Mouse (Mus musculus) heart, embryonic 11.5 days (tissue): Measurements from ENCODE around the gene Olfr351. TPM values are rescaled to one million over a fixed set of nuclear protein-coding genes. Genes with fewer than 3 reads are reported as not detected.

ENCODE experiments used
- ATAC-seq: fragments of 200-750 bp; cut with Nextera tagmentation; replicated peaks from 2 replicates; pipeline ENCODE4 v1.8.0; 2017; ENCODE audit warnings: moderate library complexity; ENCODE audit not compliant: insufficient number of reproducible peaks, low FRiP score, low TSS enrichment
- H3K27ac ChIP-seq: fragments of 300-500 bp; sonication (generic); 2 replicates; pipeline ENCODE4 v1.5.1; 2014; ENCODE audit warnings: mild to moderate bottlenecking, low read depth, low read length
- H3K27me3 ChIP-seq: fragments of 300-500 bp; sonication (generic); 2 replicates; pipeline ENCODE4 v1.6.1; 2014; ENCODE audit warnings: mild to moderate bottlenecking, low read length, mixed read lengths; ENCODE audit not compliant: control insufficient read depth, insufficient read depth
- H3K36me3 ChIP-seq: fragments of 300-500 bp; sonication (generic); 2 replicates; pipeline ENCODE4 v1.6.1; 2014; ENCODE audit warnings: mild to moderate bottlenecking, low read length, moderate library complexity, mixed read lengths; ENCODE audit not compliant: control insufficient read depth, insufficient read depth
- H3K4me1 ChIP-seq: fragments of 300-500 bp; sonication (generic); 2 replicates; pipeline ENCODE4 v1.6.1; 2014; ENCODE audit warnings: low read length; ENCODE audit not compliant: control insufficient read depth, insufficient read depth
- H3K4me2 ChIP-seq: fragments of 300-500 bp; sonication (generic); 2 replicates; pipeline ENCODE4 v1.6.1; 2014; ENCODE audit warnings: mild to moderate bottlenecking, moderate library complexity
- H3K4me3 ChIP-seq: fragments of 300-500 bp; sonication (generic); 2 replicates; pipeline ENCODE4 v1.5.1; 2014; ENCODE audit warnings: low read depth, low read length
- H3K9ac ChIP-seq: fragments of 300-500 bp; sonication (generic); 2 replicates; pipeline ENCODE4 v1.6.1; 2014; ENCODE audit warnings: mild to moderate bottlenecking, low read depth, low read length, moderate library complexity
- H3K9me3 ChIP-seq: fragments of 300-500 bp; sonication (generic); replicated peaks from 2 replicates; pipeline ENCODE4 v1.6.1; 2016; ENCODE audit warnings: low read length; ENCODE audit not compliant: control insufficient read depth
- WGBS: fragments of 180-500 bp; shearing (Covaris S2); extraction: QIAGEN DNeasy Blood & Tissue Kit; methylation state at CpG from one replicate; pipeline ENCODE4 v1.1.7; 2014; ENCODE audit not compliant: insufficient replicate concordance; 5-methylcytosine and 5-hydroxymethylcytosine counted together
- polyA plus RNA-seq: library from polyadenylated mRNA; unstranded; fragments of >200 nt; fragmentation: Nextera tagmentation; extraction: Ambion mirVana; gene quantifications from 2 replicates; pipeline ENCODE4 v1.2.1, GENCODE M21; 2014

Gene Olfr351
- not detected in 2 replicates for polyA plus RNA-seq

DNA sequence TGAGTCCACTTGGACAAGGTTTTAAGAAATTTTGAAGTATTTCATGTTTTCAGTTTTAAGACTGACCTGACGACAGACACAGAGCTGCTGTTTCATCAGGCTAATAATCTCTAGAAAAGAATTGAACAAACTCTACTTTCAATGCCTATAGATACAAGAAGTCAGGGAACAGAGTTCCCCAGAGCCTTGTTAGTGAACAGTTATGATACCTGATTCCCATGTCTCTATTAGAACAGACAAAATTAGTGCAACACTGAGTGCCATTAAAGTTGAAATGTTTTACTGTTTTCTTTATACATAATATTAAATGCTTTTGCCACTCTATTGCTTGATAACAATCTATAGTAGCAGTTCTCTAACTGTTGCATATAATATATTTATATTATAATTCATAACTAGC lies at the start of gene Olfr351:
Olfr351 (minus strand) TSS at position 101 of the 400 bp plus-strand sequence.
- 62% methylated on average over 1 of the region's 1 CpGs for WGBS
- Histone ChIP-seq H3K9ac (no peak within 1 kb of the TSS), H3K36me3 (no peaks in the 10 kb centered on the region), H3K27ac (no peak within 1 kb of the TSS), H3K4me1 (no peaks in the 10 kb centered on the region), H3K4me3 (no peak within 1 kb of the TSS), H3K9me3 (peaks cover 13% of the 10 kb centered on the region; the same call in 1 of the 2 replicates), H3K27me3 (no peaks in the 10 kb centered on the region), H3K4me2 (no peak within 1 kb of the TSS)
- ATAC-seq: no peak

DNA sequence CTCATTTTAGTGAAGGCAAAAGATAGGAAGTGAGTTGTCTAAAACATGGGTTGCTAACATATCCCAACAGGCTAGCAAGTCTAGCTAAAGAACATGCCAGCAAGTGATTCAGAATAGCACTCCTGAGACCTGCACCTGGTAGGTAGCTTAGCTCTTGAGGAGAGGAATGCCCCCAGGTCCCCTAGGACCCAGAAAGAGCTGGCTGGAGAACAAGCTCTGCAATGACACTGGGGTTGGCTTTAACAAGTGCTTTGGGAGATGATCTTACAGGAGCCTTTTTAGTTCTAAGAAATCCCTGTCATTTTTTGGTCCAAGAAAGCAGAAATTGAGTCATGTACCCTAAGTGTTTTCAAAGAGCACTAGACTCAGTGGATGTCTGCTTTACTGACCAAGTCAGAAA lies 42.9 kb upstream of the Olfr351 start, which contains the start of gene Olfr354:
Olfr354 (plus strand) TSS at position 301 of the 400 bp plus-strand sequence.
- H3K9me3 ChIP-seq: no peaks in the 10 kb centered on the region; the same call in none of the 2 replicates
- H3K4me2 ChIP-seq: no peak within 1 kb of the TSS
- ATAC-seq: no peak
- no peaks in the 10 kb centered on the region for H3K36me3 ChIP-seq
- no peaks in the 10 kb centered on the region for H3K4me1 ChIP-seq
- H3K4me3 ChIP-seq: no peak within 1 kb of the TSS
- H3K27me3 ChIP-seq: no peaks in the 10 kb centered on the region
- H3K9ac ChIP-seq: no peak within 1 kb of the TSS
- no peak within 1 kb of the TSS for H3K27ac ChIP-seq

DNA sequence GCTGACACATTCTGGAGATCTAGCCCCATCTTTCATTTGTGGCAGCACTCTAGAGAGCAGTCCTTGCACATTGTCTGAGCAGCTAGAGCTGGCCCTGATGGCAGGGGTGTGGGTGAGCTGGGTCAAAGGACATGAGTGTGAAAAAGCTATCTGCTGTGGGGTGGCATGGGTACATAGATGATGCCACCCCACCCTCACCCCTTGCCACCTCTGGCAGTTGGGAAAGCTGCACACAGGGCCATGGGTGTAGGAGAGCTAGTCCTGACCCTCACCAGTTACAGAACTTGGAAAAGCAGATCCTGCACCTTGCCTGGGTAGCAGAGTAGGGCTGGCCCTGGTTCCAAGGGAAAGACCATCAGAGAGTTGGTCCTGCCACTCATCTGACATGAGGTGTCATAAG lies 34.7 kb upstream of the Olfr351 start:
- Histone ChIP-seq H3K4me1 (no peaks in the 10 kb centered on the region), H3K9me3 (peaks cover 3% of the 10 kb centered on the region; the same call in 1 of the 2 replicates), H3K9ac (no peak overlapping the region), H3K36me3 (no peaks in the 10 kb centered on the region), H3K27me3 (no peaks in the 10 kb centered on the region), H3K4me3 (no peak overlapping the region), H3K4me2 (no peak overlapping the region), H3K27ac (no peak overlapping the region)
- no peak for ATAC-seq

DNA sequence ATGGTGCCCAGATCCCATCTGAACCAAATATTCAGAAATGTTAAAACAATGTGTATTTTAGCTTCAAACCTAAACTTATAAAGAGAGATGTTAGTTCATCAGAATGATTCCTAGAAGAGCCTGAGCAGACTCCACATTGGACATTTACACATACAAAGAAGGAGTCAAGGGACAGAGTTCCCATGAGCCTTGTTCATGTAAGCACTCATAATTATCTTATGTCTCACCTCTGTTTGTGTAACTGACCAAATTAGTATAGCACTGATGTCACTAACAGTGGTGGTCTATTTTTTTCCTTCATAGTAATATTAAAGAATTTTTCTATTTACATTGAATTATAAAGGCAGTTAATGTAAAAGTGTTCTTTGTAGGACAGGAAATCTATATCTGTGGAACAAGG lies 30.4 kb upstream of the Olfr351 start, which contains the start of gene Olfr353:
Olfr353 (minus strand) TSS at position 101 of the 400 bp plus-strand sequence.
- no peak for ATAC-seq
- no peak within 1 kb of the TSS for H3K27ac ChIP-seq

DNA sequence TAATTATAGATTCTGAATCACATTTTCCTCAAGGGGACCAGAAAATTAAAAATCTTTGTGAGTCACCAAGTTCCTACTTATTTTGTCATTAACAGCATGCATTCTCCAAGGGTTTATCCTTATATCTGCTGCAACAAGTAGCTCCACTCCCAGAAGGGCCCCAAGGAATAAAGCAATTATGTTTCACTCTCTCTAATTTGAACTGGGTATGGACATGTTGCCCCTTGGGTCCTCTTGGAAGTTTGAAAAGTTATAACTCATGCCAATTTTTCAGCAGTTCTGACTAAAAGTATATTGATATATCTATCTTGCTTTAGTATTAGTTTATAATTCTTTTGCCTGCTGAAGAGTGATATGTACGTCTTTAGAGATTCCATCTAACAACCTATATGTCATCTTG lies 5.7 kb upstream of the Olfr351 start, which contains the start of gene Olfr352:
Olfr352 (plus strand) TSS at position 301 of the 400 bp plus-strand sequence.
- Histone ChIP-seq H3K4me3 (no peak within 1 kb of the TSS), H3K27ac (no peak within 1 kb of the TSS), H3K9ac (no peak within 1 kb of the TSS), H3K4me1 (no peaks in the 10 kb centered on the region), H3K4me2 (no peak within 1 kb of the TSS), H3K27me3 (no peaks in the 10 kb centered on the region), H3K9me3 (peaks cover 11% of the 10 kb centered on the region; the same call in 1 of the 2 replicates), H3K36me3 (no peaks in the 10 kb centered on the region)
- 66% methylated on average over 1 of the region's 1 CpGs for WGBS
- ATAC-seq: no peak

More for the DNA sequence above, 30.4 kb upstream of the Olfr351 start, which contains the start of gene Olfr353:
- no peak within 1 kb of the TSS for H3K9ac ChIP-seq
- no peak within 1 kb of the TSS for H3K4me2 ChIP-seq
- no peak within 1 kb of the TSS for H3K4me3 ChIP-seq
- no peaks in the 10 kb centered on the region for H3K36me3 ChIP-seq
- H3K9me3 ChIP-seq: peaks cover 3% of the 10 kb centered on the region; the same call in 1 of the 2 replicates
- no peaks in the 10 kb centered on the region for H3K27me3 ChIP-seq
- H3K4me1 ChIP-seq: no peaks in the 10 kb centered on the region

DNA sequence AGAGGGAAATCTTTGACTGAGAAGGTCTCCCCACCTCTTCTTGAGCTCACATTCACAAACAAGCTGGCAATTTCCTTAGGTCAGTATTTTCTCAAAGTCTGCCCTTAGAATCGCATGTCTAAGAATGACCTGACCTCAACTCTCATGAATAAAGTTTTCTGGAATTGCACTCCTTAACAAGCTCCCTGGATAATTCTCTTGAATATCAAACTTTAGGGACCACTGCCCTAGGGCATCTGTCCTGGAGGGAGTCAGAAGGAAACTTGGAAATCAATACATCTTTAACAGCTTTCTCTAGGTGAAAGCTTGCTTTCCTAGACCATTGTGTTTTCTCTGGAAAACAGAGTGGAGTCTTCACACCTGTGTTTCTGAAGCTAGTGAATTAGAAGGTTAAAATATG lies 16.4 kb downstream of the Olfr351 start, which contains the start of gene Olfr350:
Olfr350 (plus strand) TSS at position 301 of the 400 bp plus-strand sequence.
- no peak within 1 kb of the TSS for H3K9ac ChIP-seq
- H3K4me1 ChIP-seq: no peaks in the 10 kb centered on the region
- no peaks in the 10 kb centered on the region for H3K36me3 ChIP-seq
- WGBS: 88% methylated on average over 1 of the region's 1 CpGs
- H3K27ac ChIP-seq: no peak within 1 kb of the TSS
- H3K4me3 ChIP-seq: no peak within 1 kb of the TSS
- ATAC-seq: no peak
- H3K27me3 ChIP-seq: no peaks in the 10 kb centered on the region
- no peak within 1 kb of the TSS for H3K4me2 ChIP-seq
- peaks cover 7% of the 10 kb centered on the region for H3K9me3 ChIP-seq

DNA sequence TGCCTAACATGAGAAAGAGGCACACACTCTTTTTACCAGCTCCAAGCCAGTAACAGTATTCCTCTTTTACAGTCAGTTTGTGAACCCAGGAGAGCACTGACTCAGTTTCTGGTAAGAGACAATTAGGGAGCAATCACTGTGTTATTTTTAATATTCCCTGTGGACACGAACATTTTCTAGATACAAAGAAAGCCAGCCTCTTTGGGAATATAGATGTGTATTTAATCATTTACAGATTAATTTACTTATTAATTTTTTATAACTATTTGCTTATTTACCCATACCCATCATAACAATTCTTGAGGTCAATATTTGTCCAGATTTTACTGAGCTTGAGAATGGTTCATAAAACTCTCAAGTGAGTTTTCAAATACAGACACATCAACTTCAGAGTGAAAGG lies 45.5 kb downstream of the Olfr351 start, which contains the start of gene Olfr3:
Olfr3 (minus strand) TSS at position 101 of the 400 bp plus-strand sequence.
- Histone ChIP-seq H3K27ac (no peak within 1 kb of the TSS), H3K27me3 (no peaks in the 10 kb centered on the region), H3K4me2 (no peak within 1 kb of the TSS), H3K36me3 (no peaks in the 10 kb centered on the region), H3K9ac (no peak within 1 kb of the TSS), H3K4me3 (no peak within 1 kb of the TSS), H3K9me3 (peaks cover 5% of the 10 kb centered on the region; the same call in 1 of the 2 replicates), H3K4me1 (no peaks in the 10 kb centered on the region)
- 63% methylated on average over 1 of the region's 1 CpGs for WGBS
- no peak for ATAC-seq

Other genes with a start within 250 kb of the Olfr351 start
- not detected in 2 replicates for gene Olfr345, start 222.6 kb downstream of the Olfr351 start, polyA plus RNA-seq
- not detected in 2 replicates for gene Olfr346, start 176.9 kb downstream of the Olfr351 start, polyA plus RNA-seq
- gene Olfr347, start 130.8 kb downstream of the Olfr351 start, polyA plus RNA-seq: not detected in 2 replicates
- gene Olfr348, start 78.4 kb downstream of the Olfr351 start, polyA plus RNA-seq: not detected in 2 replicates
- not detected in 2 replicates for gene Olfr50, start 72.1 kb downstream of the Olfr351 start, polyA plus RNA-seq
- not detected in 2 replicates for gene Olfr3, start 45.6 kb downstream of the Olfr351 start, polyA plus RNA-seq
- not detected in 2 replicates for gene Olfr350, start 16.4 kb downstream of the Olfr351 start, polyA plus RNA-seq
- not detected in 2 replicates for gene Olfr352, start 5.8 kb upstream of the Olfr351 start, polyA plus RNA-seq
- not detected in 2 replicates for gene Olfr353, start 30.3 kb upstream of the Olfr351 start, polyA plus RNA-seq
- not detected in 2 replicates for gene Olfr354, start 43.0 kb upstream of the Olfr351 start, polyA plus RNA-seq
- not detected in 2 replicates for gene Olfr355, start 66.2 kb upstream of the Olfr351 start, polyA plus RNA-seq
- gene Olfr356, start 74.5 kb upstream of the Olfr351 start, polyA plus RNA-seq: not detected in 2 replicates
- gene Olfr357, start 131.2 kb upstream of the Olfr351 start, polyA plus RNA-seq: not detected in 2 replicates
- gene Olfr358, start 146.7 kb upstream of the Olfr351 start, polyA plus RNA-seq: not detected in 2 replicates
- not detected in 2 replicates for gene Olfr360, start 203.1 kb upstream of the Olfr351 start, polyA plus RNA-seq
- gene Olfr361, start 226.6 kb upstream of the Olfr351 start, polyA plus RNA-seq: not detected in 2 replicates